Mouse (Mus musculus): ENCODE measurements at regions not wholly inside any gene's neighbourhood (a gene's known extent, or its start where the extent isn't known, plus 50 kb on each side); places are given as distances from the start of the nearest gene placed in this dataset.

DNA sequence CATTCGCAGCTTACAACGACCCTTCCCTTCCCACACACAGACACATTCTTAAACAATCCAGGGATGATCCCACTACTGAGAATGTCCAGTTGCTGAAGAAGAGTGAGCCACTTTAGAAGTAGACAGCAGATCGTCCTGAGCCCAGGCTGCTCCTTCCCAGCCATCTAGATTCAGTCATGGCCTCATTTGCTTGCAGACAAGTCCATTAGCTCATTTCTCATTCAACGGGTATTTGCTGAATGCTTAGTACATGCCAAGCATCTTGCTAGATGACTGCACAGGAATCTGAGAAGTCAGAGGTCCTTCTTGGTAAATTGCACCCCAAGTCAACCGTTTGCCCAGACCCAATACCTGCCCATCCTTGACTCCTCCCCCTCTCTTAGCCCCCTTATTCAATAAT is 57.8 kb downstream of the Ier5 start:
- DNase-seq (ENCODE audit: low read depth, low spot score): no peak

DNA sequence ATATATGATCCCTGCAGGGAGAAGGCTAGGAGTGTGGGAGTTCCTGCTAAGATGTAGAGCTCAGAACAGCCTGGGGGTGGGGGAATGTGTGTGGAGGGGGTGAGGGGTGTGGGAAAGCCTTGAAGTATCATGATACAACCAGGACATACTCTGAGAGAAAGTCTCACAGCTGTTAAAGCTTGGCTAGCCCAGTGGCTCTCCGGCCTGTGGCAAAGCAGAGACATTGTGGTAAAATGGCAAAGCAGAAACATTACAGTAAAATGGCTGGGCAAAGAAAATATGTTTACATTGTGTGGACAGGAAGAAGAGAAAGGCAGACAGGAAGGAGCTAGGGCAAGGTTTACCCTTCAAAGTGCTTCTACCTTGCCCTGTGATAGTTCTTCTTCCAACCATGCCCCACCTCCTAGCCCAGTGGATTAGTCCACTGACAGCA is 58.5 kb downstream of the Ier5 start:
- no peak for DNase-seq (ENCODE audit: low read depth, low spot score)

DNA sequence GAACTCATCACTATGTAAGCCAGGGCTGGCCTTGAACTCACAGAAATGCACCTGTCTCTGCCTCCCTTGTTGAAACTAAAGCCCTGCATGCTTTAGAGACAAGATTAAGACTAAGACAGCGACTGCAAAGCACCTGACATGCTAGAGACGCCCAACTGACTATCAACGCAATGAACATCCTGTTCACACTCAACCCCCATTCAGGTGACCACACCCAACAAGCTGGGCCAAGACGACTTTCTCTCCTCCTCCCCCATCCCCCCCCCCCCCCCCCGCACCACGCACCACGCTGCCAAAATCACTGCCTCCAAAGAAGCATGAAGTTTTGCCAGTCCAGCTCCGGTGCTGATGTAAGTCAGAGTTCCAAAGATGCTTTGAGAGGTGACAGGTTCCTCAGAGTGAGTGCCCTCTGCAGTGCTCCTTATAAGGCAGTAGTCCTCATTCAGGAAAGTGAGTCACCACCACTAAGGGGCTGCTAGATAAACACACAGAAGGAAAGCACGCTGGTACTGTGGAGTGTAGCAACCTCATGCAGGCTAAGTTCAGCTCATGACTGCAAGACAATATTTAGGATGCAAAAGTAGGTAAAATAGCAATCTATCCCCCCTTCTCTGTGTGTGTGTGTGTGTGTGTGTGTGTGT is 59.2 kb downstream of the Ier5 start:
- no peak for DNase-seq (ENCODE audit: low read depth, low spot score)

DNA sequence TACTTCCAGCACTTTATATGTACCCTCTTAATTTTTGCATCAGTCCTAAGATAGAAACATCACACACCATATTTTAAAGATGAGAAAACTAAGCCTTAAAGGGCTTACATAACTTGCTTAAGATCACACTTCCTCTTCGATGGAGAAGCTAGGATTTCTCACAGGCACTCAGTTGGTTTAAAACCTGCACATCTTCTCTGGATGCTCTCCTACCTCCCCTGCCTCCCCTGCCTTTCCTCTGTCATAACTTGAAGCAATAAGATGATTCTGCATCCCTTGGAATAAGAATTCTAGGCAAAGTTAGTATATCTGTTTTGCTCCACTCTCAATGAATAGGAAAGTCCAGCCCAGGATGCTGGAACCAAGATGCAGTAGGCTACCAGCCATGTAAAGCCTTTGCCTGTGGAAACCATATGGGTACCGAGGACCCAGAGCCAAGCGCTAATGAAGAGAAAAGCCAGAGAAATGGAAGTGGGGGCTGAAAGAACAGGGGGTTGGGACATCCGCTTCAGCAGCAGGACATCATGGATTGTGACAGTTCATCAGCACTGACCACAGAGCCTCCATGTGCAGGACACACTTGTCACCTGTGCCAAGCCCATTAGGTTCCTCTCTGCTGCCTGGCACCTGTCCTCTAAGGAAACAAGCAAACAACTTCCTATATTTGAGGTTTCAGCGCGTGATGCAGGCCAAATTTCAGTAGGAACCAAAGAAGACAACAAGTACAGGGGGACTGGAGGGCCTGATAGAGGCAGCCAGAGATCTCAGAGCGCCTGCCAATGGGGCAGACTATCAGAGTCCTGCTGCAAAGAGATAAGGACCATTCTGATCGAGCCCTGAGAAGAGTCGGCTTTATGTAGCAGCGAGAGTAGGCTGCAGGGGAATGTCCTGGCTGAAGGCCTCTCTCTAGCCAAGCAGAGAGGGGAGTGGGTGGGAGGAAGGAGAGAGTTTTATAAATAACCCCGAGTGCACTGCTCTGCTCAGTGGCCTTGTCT is 60.5 kb downstream of the Ier5 start:
- DNase-seq (ENCODE audit: low read depth, low spot score): no peak

DNA sequence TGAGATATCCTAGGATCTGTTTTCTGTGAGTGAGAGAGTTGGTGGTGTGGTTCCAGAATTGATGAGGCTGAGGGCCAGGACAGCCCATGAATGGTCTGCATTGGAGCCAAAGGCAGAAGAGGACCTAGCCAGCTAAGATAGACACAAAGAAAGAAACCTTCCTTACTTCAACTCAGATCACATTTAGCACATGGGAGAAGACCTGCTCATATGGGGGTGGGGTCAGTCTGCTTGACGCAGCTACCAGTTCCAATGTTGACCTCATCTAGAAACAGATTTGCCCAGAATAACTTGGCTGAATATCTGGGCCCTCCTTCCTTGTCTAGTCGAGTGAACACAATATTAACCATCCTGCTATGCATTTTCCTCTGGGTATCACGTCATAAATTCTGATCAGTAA is 62.0 kb downstream of the Ier5 start:
- DNase-seq (ENCODE audit: low read depth, low spot score): no peak

DNA sequence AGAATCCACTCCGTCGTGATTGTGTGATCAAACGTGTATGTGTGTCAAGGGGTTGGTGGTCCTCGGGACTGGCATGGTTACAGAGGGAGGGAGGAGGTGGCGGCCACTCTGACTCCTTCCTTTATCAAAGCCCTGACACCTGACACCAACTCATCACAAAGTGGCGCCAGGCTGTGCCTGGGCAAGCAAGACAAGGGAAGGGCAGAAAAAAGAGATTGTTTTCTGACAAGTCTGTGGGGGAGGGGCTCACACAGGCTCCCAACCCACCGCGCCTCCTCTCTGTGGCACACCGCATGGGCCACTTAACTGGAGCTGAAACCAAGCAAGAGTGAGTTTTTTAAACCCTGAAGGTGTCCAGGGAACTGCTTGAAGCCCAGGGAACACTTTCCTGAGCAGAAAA is 68.5 kb downstream of the Ier5 start:
- no peak for DNase-seq (ENCODE audit: low read depth, low spot score)

DNA sequence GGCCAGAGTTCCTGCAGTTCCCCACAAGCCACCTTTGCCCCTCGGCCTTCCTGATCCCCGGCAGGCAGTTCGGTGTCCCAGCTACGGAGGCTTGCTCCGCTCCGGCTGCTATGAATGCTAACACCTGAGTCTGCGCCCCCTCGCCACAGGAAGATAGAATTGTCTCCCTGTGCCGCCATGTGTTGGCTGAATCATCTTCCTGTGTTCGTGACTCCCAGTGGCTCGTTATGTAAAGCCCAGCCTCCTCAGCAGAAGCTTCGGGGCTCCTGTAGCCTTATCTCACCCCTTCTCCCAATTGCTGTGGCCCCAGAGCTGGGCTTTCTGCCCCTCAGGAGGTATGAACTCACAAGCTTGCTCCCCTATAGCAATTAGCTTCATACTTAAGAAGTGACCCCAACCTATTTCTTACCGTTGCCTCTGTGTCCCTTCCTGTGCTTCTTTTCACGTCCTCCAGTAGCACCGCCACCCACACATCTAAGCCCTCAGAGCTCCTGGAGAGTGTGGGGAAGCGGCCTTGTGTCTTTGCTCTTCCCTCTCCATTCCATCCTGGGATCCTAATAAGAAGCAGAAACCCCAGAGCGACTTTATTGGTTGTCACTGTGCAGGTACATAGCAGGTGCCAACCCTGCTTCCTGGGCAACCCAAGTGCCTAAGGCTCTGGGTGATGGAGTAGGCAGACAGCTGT is 70.1 kb downstream of the Ier5 start:
- DNase-seq (ENCODE audit: low read depth, low spot score): no peak

DNA sequence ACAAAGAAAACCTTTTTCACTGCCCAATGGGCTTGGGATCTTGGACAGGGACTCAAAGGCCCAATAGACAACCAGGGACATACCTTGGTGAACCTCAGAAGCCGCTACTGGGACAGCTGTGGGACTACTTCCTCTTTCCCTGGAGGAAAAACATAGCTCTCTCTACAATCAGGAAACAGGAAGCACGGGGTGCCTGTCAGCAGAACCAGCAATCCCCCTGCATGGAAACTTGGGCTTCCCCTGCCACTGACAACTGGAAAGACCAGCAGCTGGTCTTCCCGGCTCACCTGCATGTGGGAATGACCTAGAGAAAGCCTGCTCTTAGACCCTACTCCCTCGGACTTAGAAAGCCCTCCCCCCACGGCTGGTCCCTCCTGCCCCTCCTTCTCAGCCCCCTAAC is 70.7 kb downstream of the Ier5 start:
- no peak for DNase-seq (ENCODE audit: low read depth, low spot score)

DNA sequence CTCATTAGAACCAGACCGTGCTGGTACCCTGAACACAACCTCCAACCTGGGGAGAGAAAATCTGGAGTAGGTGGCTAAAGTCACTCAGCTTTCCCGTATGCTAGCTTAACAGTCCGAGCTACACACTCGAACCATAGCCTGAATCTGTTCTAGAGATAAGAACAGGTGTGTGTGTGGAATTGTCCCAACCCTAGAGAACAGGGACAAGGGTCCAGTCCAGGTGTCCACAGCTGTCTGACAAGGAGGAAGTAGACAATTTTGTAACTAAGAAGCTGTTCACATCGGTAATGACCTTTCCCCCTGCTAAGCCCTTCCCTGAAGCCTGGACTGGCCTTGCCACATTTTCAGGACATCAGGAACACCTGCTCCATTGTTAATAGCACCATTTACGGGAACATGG is 71.3 kb downstream of the Ier5 start:
- DNase-seq (ENCODE audit: low read depth, low spot score): no peak

DNA sequence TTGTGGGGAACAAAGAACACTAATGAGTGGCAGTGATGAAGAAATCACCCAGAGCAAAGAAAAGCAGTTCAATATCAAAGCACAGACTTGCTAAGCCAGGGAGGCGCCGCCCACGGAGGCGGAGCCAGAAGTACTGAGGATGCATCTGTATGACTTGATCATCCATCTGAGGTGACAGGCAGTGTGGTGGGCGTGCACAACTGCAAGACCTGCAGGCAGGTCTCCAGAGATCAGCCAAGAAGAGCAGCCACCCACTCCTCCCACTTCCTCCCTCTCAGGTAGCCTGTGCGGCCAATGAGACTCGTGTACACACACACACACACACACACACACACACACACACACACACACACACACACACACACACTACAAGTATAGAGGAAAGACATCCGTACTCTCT is 71.9 kb downstream of the Ier5 start:
- no peak for DNase-seq (ENCODE audit: low read depth, low spot score)

DNA sequence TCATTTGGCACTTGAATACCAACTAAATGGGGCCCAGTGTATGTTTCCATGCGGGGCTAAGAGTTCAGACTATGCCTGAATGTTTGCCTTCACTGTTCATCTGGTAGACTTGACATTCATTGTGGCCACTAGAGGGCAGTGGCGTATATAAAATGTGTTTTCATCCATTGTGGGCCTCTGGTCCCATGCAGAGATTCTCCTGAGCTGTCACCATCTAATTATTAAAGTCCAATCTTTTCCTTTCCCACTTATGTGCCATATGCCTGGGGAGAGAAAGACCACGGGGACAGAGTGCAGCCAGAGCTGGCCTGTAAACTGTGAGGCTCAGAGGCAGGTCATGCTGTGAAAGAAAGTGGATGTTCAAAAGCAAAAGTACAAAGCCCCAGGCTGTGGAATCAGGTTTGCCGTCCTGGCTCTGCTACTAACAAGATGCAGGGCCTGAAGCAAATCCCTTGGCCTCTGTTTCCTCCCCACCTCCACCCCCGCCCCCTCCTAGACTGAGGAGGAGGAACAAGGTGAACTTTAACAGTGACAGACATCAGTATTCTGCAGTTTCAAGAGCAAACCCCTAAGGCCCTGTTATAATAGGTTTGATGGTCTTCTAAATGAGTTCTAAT is 73.5 kb downstream of the Ier5 start:
- DNase-seq (ENCODE audit: low read depth, low spot score): peak; percentile 61

DNA sequence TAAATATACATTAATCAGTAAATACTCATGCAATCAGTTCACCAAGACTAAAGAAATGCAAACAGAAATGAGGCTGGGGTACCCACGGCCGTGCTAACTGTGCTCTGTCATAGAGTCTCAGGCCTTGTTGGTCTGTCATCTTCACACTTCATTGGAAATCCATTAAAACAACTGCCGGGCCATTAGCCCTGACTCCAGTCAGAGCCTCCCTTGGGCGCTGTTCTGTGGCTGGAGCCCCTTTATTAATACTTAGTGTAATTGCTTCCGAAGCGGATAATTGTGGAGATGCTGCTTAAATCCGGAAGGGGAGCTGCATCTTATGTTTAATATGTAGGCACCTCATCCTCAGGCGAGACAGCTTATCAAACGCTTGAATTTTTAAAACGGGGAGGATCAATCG is 76.1 kb downstream of the Ier5 start:
- no peak for DNase-seq (ENCODE audit: low read depth, low spot score)

DNA sequence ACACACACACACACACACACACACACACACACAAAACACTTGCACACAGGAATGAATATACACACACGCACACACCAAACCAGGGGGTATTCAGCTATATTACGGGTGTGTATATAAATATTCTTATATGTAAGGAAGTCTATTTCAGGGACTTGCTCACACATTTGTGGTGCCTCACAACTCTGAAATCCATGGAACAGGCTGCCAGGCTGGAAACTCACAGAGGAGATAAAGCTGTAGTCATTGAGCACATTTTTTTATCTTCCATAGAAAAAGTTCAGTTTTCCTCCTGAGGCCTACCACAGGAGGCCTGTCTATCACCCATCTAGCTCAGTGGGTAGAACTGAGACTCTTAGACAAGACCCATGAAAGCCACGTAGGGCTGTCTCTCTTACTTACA is 83.8 kb downstream of the Ier5 start:
- no peak for DNase-seq (ENCODE audit: low read depth, low spot score)

DNA sequence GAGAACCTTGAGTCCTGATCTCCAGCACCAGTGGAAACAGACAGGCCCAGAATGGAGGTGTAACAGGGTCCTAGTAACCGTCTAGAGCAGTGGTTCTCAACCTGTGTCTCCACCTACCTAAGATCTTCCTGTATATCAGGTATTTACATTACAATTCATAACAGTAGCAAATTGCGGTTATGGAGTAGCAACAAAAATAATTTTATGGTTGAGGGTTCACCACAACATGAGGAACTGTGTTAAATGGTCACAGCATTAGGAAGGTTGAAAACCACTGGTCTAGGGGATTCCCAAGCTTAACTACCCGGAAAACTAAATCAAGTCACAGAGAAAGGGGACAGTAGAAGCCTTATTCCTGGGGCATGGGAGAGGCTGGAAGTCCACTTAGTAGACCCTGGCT is 84.5 kb downstream of the Ier5 start:
- DNase-seq (ENCODE audit: low read depth, low spot score): no peak

DNA sequence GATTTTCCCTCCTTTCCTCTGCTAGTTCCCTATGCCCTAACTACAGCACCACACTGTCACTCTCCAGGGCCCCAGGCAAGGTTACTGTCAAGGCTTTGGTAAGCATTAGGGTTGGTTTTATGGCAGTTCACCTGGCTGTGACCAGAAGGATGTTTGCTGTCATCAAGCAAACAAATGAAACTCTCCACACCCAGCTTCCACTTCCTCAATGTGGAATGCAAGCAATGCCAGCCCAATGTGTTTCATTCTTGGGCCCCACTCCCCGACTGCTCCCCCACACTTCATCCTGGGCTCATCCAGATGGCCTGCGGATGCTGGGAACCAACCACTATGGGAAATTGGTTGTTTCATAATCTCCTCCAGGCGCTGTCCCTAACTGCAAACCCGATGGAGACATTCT is 85.7 kb downstream of the Ier5 start:
- no peak for DNase-seq (ENCODE audit: low read depth, low spot score)

DNA sequence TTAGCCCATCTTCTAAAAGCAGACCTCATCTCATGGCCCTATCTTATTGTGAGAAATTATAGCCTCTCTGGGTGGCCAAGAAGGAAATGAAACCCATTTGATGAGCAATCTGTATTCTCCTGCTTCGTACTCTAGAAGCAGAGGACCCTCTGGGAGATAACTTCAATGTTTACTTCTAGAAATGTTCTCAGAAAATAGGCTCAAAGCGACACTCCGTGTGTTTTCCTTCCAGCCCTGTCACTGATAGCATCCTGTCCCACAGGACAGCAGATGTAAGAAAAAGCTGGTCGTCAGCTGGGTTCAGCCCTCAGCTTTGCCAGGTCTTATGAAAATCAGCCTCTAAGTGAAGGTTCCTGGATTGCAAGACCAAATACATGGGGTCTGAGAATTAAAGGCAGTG is 86.1 kb downstream of the Ier5 start:
- DNase-seq (ENCODE audit: low read depth, low spot score): no peak

DNA sequence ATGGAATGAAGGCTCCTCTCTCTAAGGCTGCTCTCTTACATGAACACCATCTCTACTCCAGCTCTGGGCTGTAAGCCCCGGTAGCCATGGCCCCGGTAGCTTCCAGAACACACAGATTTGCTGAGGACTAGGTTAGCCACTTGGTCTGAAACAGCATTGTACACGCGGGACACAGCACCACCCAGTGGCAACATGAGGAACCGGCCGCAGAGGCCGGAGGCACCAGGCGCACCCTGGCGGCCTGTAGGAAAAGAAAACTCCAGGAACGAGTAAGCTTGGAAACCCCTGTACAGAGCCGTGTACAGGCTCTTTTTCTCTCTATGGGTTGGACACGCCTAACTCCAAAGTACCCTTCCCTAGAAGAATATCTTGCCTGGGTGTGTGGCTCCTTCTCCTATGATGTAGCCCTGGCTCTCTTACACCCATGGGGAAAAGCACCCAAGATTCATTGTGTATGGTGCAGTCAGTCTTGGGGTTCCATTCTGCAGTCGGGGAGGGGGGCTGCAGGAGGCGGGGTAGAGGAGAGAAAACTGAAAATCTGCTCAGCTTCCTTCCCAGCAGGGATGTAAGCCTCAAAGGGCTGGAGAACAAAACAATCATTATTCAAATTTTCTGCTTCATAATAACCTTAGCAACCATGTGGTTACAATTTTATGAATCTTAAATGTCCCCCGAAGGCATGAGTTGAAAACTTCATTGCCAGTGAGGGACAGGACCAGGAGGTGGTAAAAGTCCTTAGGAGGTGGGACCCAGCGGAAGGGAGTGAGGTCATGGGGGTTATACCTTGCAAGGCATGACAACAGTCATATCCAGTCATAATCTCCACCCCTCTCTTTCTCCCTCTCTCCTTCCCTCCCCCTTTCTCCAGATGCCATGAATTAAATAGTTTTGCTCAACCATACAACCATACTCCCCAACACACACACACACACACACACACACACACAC is 92.6 kb downstream of the Ier5 start:
- peak; percentile 39 for DNase-seq (ENCODE audit: low read depth, low spot score)

DNA sequence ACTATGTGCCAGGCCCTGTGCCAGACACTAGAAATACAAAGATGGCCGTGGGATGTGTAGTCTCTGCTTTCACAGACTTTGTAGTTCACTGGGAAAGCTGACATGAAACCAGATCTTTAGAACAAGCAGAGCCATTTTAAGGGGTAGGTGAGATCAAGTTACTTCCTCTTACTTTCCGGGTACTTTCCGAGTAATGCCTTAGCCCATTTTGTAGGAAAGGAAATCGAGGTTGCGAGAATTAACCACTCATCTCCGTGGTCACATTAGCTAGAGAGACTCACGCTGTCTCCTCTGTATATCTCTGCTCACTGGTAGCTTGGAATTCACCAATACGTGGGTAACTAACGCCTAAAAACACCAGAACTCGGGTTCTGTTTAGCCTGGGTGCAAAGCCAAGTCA is 93.3 kb downstream of the Ier5 start:
- no peak for DNase-seq (ENCODE audit: low read depth, low spot score)

DNA sequence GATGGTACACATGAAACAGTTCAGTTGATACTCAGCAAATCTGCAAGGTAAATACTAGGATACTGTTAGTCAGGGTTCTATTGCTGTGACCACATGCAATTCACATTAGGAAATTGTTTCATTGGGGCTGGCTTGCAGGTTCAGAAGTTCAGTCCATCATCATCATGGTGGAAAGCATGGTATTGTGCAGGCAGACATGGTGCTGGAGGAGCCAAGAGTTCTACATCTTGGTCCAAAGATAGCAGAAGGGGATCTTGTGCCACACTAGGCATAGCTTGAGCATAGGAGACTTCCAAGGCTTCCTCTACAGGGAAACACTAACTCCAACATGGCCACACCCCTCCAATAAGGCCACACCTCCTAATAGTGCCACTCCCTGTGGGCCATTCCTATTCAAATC is 99.1 kb downstream of the Ier5 start:
- no peak for DNase-seq (ENCODE audit: low read depth, low spot score)

DNA sequence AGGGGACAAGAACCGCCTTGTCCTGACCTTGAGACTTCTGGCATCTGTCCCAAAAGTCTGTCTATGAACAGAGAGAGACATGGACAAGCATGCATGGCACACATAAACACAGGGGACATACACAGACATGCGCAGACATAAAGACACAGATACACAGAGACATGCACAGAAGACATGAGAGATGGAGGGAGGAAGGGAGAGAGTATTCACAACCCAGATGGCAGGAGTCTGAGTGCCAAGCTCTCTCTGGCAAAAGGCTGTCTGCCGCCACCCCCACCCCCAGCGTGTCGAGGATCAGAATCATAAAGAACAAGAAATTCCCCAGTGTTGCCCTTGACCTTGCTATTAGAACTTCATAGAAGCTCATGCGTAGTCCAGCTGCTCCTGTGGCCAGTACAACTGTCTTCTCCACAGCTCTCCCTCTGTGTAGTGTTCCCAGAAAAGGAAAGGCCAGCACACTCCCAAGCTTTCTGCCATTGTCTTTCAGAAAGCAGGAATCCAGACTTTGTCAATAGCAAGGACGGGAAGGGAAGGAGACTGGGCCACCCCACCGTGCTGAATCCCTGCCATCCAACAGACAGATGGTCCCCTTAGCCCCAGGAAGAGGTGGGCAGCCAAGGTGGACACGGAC is 99.8 kb downstream of the Ier5 start:
- no peak for DNase-seq (ENCODE audit: low read depth, low spot score)

All from retina, adult 2 months (tissue).